Mouse (Mus musculus): ENCODE results near the gene Nccrp1. TPM values are rescaled to one million over a fixed set of nuclear protein-coding genes. Genes with fewer than 3 reads are reported as not detected.

The Nccrp1 gene
- polyA plus RNA-seq, 1 experiment from 2014 or later, result not detected

DNA sequence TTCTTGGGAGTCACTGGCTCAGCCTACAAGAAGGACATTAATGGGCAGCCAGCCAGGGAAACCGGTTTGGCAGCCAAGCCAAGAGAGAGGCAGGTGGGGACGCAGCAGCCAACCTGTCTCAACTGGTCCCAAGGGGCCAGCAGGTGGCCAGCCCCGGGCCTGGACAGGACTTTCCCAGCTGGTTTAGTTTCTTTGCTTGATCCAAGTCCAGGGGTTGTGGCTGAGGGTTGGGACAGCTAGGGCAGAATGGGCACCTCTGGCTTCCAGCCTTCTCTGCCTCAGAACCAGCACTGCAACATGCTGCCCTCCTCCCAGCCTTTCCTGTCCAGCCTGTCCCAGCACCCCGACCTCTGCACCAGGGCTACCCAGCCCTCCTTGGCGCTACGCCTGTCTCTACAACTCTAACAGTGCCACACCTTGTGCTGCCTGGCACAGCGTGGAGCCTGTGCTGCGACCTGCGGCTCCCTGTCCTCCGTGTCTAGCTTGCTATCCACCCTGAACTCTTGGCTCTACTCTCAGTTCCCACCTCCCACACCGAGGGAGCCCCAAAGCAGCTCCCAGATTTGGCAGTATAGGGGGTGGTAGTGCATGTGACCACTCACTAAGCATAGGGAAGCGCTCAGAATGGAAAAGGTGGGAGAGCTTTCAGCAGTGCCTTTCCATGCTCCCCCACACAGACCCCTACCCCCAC, 23.4 kb upstream of the Nccrp1 start:
- no peak for ATAC-seq
- no peak for DNase-seq (ENCODE audit: low read depth, low spot score)
- POLR2A ChIA-PET, result interaction anchor here (1.6 kb wide), 1 partner anchor 25 kb away, joined by 8 read pairs; no protein-coding TSS in a partner anchor
- CTCF ChIA-PET, result interaction anchor here (0.8 to 3.2 kb wide), 5 partner anchors 14 to 158 kb away, joined by 3 to 17 read pairs (median 4); no protein-coding TSS in a partner anchor
- H3K27me3 ChIP-seq, result no peaks in the 10 kb centered on the region
- TF ChIP-seq CTCF (IDR thresholded peaks at IDR 0.05), result no peak
- in situ Hi-C loops (cut with MboI; ENCODE audit: low pct_unique_long_range_greater_than_20kb), result no loop called here

GRCm38 (mm10) chr7:28568253-28568652, 21.2 kb upstream of the Nccrp1 start:
- in situ Hi-C loops (cut with MboI; ENCODE audit: low pct_unique_long_range_greater_than_20kb), result loop anchor here (5.0 kb wide), 1 partner anchor 34 kb away; no protein-coding TSS in a partner anchor
- DNase-seq (ENCODE audit: low read depth, low spot score) (no peak), ATAC-seq (no peak)
- H3K27me3 ChIP-seq, result no peaks in the 10 kb centered on the region
- ChIA-PET POLR2A (interaction anchor here (1.1 kb wide), 1 partner anchor 19 kb away, joined by 3 read pairs; no protein-coding TSS in a partner anchor), CTCF (interaction anchor here (0.9 to 3.0 kb wide), 7 partner anchors 9 to 122 kb away, joined by 3 to 18 read pairs (median 4); no protein-coding TSS in a partner anchor)
- TF ChIP-seq CTCF (IDR thresholded peaks at IDR 0.05), result no peak

DNA sequence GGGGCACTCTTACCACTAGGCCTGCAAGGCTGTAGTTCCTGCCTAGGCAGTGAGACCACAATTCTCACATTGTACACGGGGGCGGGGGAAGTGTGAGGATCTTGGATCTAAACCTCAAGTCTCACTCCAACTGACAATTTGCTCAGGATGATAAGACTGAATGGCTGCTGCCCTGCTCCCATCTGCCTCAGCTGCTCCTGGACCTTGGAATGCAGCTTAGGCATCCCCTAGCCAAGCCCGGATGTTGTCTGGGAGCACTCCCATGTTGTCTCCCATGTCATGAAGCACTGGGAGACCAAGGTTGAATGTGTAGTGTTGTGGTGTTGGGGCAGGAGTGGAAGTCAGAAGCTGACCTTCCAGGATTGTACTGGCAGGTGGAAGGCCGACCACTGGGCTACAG, 20.5 kb upstream of the Nccrp1 start:
- ATAC-seq (no peak), DNase-seq (ENCODE audit: low read depth, low spot score) (no peak)
- in situ Hi-C loops (cut with MboI; ENCODE audit: low pct_unique_long_range_greater_than_20kb), result loop anchor here (5.0 kb wide), 1 partner anchor 35 kb away; no protein-coding TSS in a partner anchor
- ChIA-PET POLR2A (no interaction called here), CTCF (interaction anchor here (2.1 to 3.0 kb wide), 2 partner anchors 34 to 91 kb away, joined by 4 to 18 read pairs; no protein-coding TSS in a partner anchor)
- H3K27me3 ChIP-seq, result no peaks in the 10 kb centered on the region
- no peak for TF ChIP-seq CTCF (IDR thresholded peaks at IDR 0.05)

- ChIA-PET CTCF (interaction anchor here (1.0 to 1.1 kb wide), 2 partner anchors 36 to 38 kb away, joined by 3 read pairs; no protein-coding TSS in a partner anchor), POLR2A (no interaction called here)
- TF ChIP-seq CTCF (IDR thresholded peaks at IDR 0.05), result no peak
- ATAC-seq (no peak), DNase-seq (ENCODE audit: low read depth, low spot score) (no peak)
- H3K27me3 ChIP-seq, result no peaks in the 10 kb centered on the region
- in situ Hi-C loops (cut with MboI; ENCODE audit: low pct_unique_long_range_greater_than_20kb), result loop anchor here (5.0 kb wide), 1 partner anchor 37 kb away; no protein-coding TSS in a partner anchor
These were observed 18.4 kb upstream of the Nccrp1 start for GRCm38 (mm10) chr7:28565407-28565806.

GRCm38 (mm10) chr7:28562951-28563350, 15.9 kb upstream of the Nccrp1 start:
- H3K27me3 ChIP-seq, result no peaks in the 10 kb centered on the region
- TF ChIP-seq CTCF (IDR thresholded peaks at IDR 0.05), result no peak
- CTCF ChIA-PET, result no interaction called here
- POLR2A ChIA-PET, result interaction anchor here (1.2 kb wide), 1 partner anchor 34 kb away, joined by 4 read pairs; no protein-coding TSS in a partner anchor
- no peak for DNase-seq (ENCODE audit: low read depth, low spot score)
- in situ Hi-C loops (cut with MboI; ENCODE audit: low pct_unique_long_range_greater_than_20kb), result no loop called here
- no peak for ATAC-seq

DNA sequence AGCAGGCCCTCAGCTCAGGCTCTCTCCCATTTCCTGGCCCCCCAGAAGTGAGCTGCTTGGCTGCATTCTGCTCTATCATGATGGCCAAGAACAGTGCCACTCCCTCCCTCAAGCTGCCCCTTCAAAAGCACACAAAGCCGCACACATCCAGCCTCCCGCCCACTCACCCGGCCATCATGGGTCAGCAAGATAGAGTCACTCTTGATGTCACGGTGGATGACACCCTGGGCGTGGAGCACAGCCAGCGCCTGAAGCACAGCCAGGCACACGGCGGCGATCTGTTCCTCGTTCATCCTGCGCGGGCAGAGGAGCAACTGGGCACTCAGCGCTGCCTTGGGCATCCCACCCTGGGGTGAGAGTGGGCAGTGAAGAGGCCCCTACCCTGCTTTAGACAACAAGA, 15.3 kb upstream of the Nccrp1 start:
- in situ Hi-C loops (cut with MboI; ENCODE audit: low pct_unique_long_range_greater_than_20kb), result no loop called here
- no peak for ATAC-seq
- ChIA-PET POLR2A (interaction anchor here (1.2 kb wide), 1 partner anchor 35 kb away, joined by 4 read pairs; no protein-coding TSS in a partner anchor), CTCF (no interaction called here)
- H3K27me3 ChIP-seq, result no peaks in the 10 kb centered on the region
- no peak for TF ChIP-seq CTCF (IDR thresholded peaks at IDR 0.05)
- DNase-seq (ENCODE audit: low read depth, low spot score), result no peak

DNA sequence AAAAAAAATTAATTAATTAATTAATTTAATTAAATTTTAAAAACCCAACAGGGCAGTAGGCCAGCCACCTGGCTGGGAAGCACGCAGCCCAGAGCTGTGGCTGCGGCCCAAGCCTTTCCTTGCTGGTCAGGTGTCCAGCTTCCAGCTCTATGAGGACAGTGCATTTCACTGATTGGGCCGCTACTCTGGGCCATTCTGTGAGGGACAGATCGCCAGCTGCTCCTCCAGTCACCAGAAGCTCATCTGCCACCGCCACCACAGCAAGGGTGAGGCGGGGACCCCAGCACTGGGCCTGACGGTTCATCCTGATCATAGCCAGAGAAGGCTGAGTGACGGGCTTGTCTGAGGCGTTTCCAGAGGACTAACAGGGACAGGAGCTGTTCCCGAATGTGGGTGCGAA, 14.9 kb upstream of the Nccrp1 start:
- no peaks in the 10 kb centered on the region for H3K27me3 ChIP-seq
- in situ Hi-C loops (cut with MboI; ENCODE audit: low pct_unique_long_range_greater_than_20kb), result no loop called here
- ChIA-PET CTCF (interaction anchor here (1.2 kb wide), 1 partner anchor 39 kb away, joined by 3 read pairs; no protein-coding TSS in a partner anchor), POLR2A (interaction anchor here (0.6 to 1.2 kb wide), 2 partner anchors 35 to 72 kb away, joined by 4 to 5 read pairs; no protein-coding TSS in a partner anchor)
- no peak for TF ChIP-seq CTCF (IDR thresholded peaks at IDR 0.05)
- ATAC-seq (no peak), DNase-seq (ENCODE audit: low read depth, low spot score) (no peak)

DNA sequence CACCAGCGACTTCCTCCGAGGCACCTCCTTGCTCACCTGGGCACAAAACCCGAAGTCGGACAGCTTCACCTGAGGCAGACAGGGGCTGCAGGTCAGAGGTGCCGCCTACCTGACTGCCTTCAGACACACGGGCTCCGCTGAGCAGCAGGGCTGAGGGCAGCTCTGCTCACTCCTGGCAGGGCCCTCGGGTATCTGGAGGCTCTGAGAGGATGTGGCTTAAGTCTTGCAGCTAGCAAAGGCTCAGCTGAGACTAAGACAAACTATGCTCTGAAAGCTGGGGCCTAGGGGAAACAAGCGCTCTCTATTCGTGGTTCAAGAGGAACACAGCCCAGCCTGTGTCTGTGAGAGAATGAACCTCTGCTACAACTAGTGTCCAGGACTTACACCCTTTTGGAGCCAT, 13.8 kb upstream of the Nccrp1 start:
- in situ Hi-C loops (cut with MboI; ENCODE audit: low pct_unique_long_range_greater_than_20kb), result no loop called here

DNA sequence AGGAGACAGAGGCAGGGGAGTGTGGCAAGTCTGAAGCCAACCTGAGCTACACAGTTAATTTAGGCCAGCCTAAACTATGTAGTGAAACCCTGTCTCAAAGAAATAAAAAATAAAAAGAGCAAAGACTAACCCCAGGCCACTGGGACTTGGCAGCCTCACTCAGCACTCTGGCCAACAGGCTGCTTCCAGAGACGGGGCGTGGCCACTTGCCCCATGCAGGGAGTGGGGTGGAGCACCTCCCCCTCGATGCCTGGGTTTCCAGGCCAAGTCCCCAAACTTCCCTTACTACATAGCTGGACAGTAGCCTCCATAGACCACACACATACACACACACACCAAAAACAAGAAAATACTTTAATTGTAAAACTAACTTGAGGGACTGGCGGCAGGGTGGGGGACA, 11.4 kb upstream of the Nccrp1 start:
- ChIA-PET POLR2A (interaction anchor here (0.7 kb wide), 1 partner anchor 7 kb away, joined by 4 read pairs; no protein-coding TSS in a partner anchor), CTCF (no interaction called here)
- in situ Hi-C loops (cut with MboI; ENCODE audit: low pct_unique_long_range_greater_than_20kb), result no loop called here
- no peak for TF ChIP-seq CTCF (IDR thresholded peaks at IDR 0.05)
- no peak for ATAC-seq
- H3K27me3 ChIP-seq, result no peaks in the 10 kb centered on the region
- DNase-seq (ENCODE audit: low read depth, low spot score), result no peak

More for the DNA sequence above, 13.8 kb upstream of the Nccrp1 start:
- ChIA-PET CTCF (interaction anchor here (1.0 to 1.6 kb wide), 4 partner anchors 15 to 115 kb away, joined by 3 to 5 read pairs (median 3); no protein-coding TSS in a partner anchor), POLR2A (interaction anchor here (1.8 kb wide), 1 partner anchor 26 kb away, joined by 4 read pairs; no protein-coding TSS in a partner anchor)
- TF ChIP-seq CTCF (IDR thresholded peaks at IDR 0.05), result no peak
- H3K27me3 ChIP-seq, result no peaks in the 10 kb centered on the region
- ATAC-seq, result no peak
- no peak for DNase-seq (ENCODE audit: low read depth, low spot score)

DNA sequence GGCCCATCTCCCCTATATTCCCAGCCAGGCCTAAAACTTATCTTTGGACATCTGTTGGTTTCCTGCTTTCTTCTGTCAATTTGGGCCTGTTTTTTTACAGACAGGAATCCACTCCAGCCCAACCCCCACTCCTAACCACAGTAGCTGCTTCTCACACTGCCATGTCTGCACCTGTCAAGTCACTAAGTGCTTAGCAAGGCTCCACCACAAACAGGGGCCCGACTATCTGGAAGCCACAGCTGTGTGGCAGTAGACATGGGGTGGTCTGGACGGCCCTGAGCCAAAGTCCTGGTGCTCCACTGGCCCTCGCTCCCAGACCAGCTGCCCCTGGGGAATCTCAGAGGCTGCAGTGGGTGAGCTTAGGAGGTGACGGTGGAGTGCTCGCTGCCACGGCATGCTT, 10.7 kb upstream of the Nccrp1 start:
- DNase-seq (ENCODE audit: low read depth, low spot score), result no peak
- POLR2A ChIA-PET, result no interaction called here
- in situ Hi-C loops (cut with MboI; ENCODE audit: low pct_unique_long_range_greater_than_20kb), result no loop called here
- no peaks in the 10 kb centered on the region for H3K27me3 ChIP-seq
- CTCF ChIA-PET, result no interaction called here
- ATAC-seq, result no peak
- no peak for TF ChIP-seq CTCF (IDR thresholded peaks at IDR 0.05)

DNA sequence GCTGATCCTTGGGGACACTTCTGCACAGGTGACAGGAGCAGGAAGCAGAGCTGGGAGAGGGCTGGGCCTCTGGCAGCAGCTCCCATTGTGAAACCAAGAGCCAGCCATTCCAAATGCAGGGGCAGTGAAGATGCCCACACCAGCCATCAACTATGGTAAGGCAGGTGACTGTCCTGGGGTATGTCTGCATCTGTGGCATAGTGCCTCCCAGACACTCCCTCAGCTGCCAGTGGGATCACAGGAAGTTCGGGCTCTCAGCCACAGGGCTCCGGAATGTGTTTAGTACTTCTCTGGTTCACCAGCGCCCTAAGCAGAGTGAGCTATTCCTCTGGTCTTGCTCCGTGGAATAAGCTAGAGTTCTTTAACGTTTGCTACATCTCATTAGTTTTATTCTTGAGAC, 10.0 kb upstream of the Nccrp1 start:
- ChIA-PET POLR2A (interaction anchor here (0.6 kb wide), 1 partner anchor 160 kb away, joined by 4 read pairs; no protein-coding TSS in a partner anchor), CTCF (no interaction called here)

More for the DNA sequence above, 10.0 kb upstream of the Nccrp1 start:
- TF ChIP-seq CTCF (IDR thresholded peaks at IDR 0.05), result no peak
- H3K27me3 ChIP-seq, result no peaks in the 10 kb centered on the region
- in situ Hi-C loops (cut with MboI; ENCODE audit: low pct_unique_long_range_greater_than_20kb), result no loop called here
- ATAC-seq (no peak), DNase-seq (ENCODE audit: low read depth, low spot score) (no peak)

Measured in Patski (cell line).